Mouse (Mus musculus) limb, embryonic 11.5 days (tissue): Measurements from ENCODE around the gene Radil. TPM values are rescaled to one million over a fixed set of nuclear protein-coding genes. Genes with fewer than 3 reads are reported as not detected.

Source experiments
- polyA plus RNA-seq: library from polyadenylated mRNA; unstranded; fragments of >200 nt; fragmentation: Nextera tagmentation; extraction: Ambion mirVana; gene quantifications from 2 replicates; pipeline ENCODE4 v1.2.1, GENCODE M21; 2014

Gene Radil
- polyA plus RNA-seq, 1 experiment from 2014 or later, result 1.8 TPM

Other genes starting within 250 kb of the Radil start
- 3.3 and 4.7 TPM in 2 replicates for gene Foxk1, start 149.6 kb downstream of the Radil start, polyA plus RNA-seq
- 8.0 and 8.5 TPM in 2 replicates for gene Ap5z1, start 87.2 kb downstream of the Radil start, polyA plus RNA-seq
- gene Papolb, start 21.0 kb downstream of the Radil start, polyA plus RNA-seq, result 0.15 and 0.20 TPM in 2 replicates
- 0.59 and 0.74 TPM in 2 replicates for gene Mmd2, start 57.7 kb upstream of the Radil start, polyA plus RNA-seq
- gene Wipi2, start 76.6 kb upstream of the Radil start, polyA plus RNA-seq, result 62.4 and 64.4 TPM in 2 replicates
- gene Slc29a4, start 141.4 kb upstream of the Radil start, polyA plus RNA-seq, result 12.9 and 13.0 TPM in 2 replicates